ENCODE assay signal across 21 mouse cellular contexts in the genomic region with DNA sequence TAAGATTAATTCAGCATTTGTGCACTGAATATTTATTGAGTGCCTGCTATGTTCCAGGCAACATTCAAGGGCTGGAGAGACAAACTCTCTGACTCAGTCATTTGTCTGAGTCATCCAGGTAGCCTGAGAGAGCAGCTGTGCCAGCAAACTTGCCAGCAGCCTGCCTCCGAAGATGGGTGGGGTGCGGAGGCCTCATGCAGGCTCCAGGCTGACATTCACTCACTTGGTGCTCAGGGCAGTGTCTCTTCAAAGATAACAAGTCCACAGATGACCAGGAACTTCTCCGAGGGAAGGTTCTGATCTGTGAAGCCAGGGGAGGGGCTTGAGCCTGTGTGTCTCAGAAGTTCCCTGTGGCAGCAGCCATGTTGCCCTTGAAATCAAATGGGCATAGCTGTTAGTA. TPM values are rescaled to one million over a fixed set of nuclear protein-coding genes. Genes with fewer than 3 reads are reported as not detected.
DNase-seq lines count a peak whose midpoint lies in the region; ATAC-seq and TF ChIP-seq lines count a peak whose summit lies in the region.
"Had no signal": no experiment of that assay in that cellular context is flagged by ENCODE, and none has a peak within 500 bp of the region (broad histone marks: within the 10 kb centered on the region; RNA-seq: fewer than 3 reads in every experiment).

No protein-coding gene starts in this region.

- no peaks in the 10 kb centered on the region; a peak in 1 of 4 replicates for H3K4me1 ChIP-seq in liver, embryonic 14.5 days (replicated peaks; ENCODE audit: control insufficient read depth in 2 of 2, insufficient read depth in 2 of 2, low read length in 1 of 2)
- no peaks in the 10 kb centered on the region for H3K4me1 ChIP-seq in liver, postnatal 0 days (ENCODE audit: insufficient read depth)
- no peaks in the 10 kb centered on the region for H3K4me1 ChIP-seq in hindbrain, embryonic 13.5 days (replicated peaks)
- H3K4me1 ChIP-seq in heart, embryonic 11.5 days (ENCODE audit: control insufficient read depth, insufficient read depth, low read length), result no peaks in the 10 kb centered on the region
- H3K4me1 ChIP-seq: forebrain, embryonic 15.5 days; hindbrain, embryonic 15.5 days; neural tube, embryonic 12.5 days had no signal

- WGBS in liver, embryonic 14.5 days (ENCODE audit: insufficient replicate concordance), result 28% methylated on average over 3 of the region's 3 CpGs
- 52% methylated on average over 3 of the region's 3 CpGs for WGBS in liver, postnatal 0 days (ENCODE audit: insufficient replicate concordance)
- WGBS in hindbrain, embryonic 13.5 days, result 73% methylated on average over 3 of the region's 3 CpGs
- 47% methylated on average over 3 of the region's 3 CpGs for WGBS in heart, embryonic 11.5 days (ENCODE audit: insufficient replicate concordance)

- H3K9me3 ChIP-seq in liver, embryonic 14.5 days (ENCODE audit: control insufficient read depth, low read length), result no peaks in the 10 kb centered on the region
- H3K9me3 ChIP-seq in liver, postnatal 0 days (ENCODE audit: low read length), result no peaks in the 10 kb centered on the region
- H3K9me3 ChIP-seq in hindbrain, embryonic 13.5 days, result no peaks in the 10 kb centered on the region
- no peaks in the 10 kb centered on the region for H3K9me3 ChIP-seq in heart, embryonic 11.5 days (replicated peaks; ENCODE audit: control insufficient read depth, low read length)
- H3K9me3 ChIP-seq: forebrain, embryonic 15.5 days; hindbrain, embryonic 15.5 days; neural tube, embryonic 12.5 days had no signal

- no peak overlapping the region for H3K4me2 ChIP-seq in liver, embryonic 14.5 days (ENCODE audit: low read depth)
- no peak overlapping the region for H3K4me2 ChIP-seq in liver, postnatal 0 days (ENCODE audit: low read depth, low read length)
- no peak overlapping the region for H3K4me2 ChIP-seq in hindbrain, embryonic 13.5 days
- no peak overlapping the region for H3K4me2 ChIP-seq in heart, embryonic 11.5 days
- H3K4me2 ChIP-seq: forebrain, embryonic 15.5 days; hindbrain, embryonic 15.5 days; neural tube, embryonic 12.5 days had no signal

- TF ChIP-seq EP300 in liver, embryonic 14.5 days (IDR thresholded peaks at IDR 0.05; ENCODE audit: low read depth), result no peak
- TF ChIP-seq EP300 in liver, postnatal 0 days (IDR thresholded peaks at IDR 0.05; ENCODE audit: low read depth), result no peak

- peak in 1 of 3 experiments; percentile 23 for DNase-seq in liver, embryonic 14.5 days (ENCODE audit: low read depth in 3 of 3, low spot score in 3 of 3)
- no peak for DNase-seq in liver, postnatal 0 days
- DNase-seq in urinary bladder, postnatal 36 days (ENCODE audit: low spot score in 2 of 2), result peak; percentile 31 to 46
- no peak for DNase-seq in urinary bladder, postnatal 4 days (ENCODE audit: low spot score in 2 of 2)
- DNase-seq in frontal cortex, postnatal 14 days (ENCODE audit: low spot score in 2 of 2), result no peak
- DNase-seq: adrenal gland, postnatal 10 days; cerebellum, postnatal 10 days; embryo, embryonic 11 days; gastrocnemius, postnatal 10 days; heart, adult 2 months; kidney, adult 8-10 months; layer of hippocampus, postnatal 36 days; thymus, postnatal 25 days had no signal

- no peaks in the 10 kb centered on the region for H3K36me3 ChIP-seq in liver, embryonic 14.5 days (replicated peaks; ENCODE audit: control insufficient read depth, insufficient read depth, low read depth)
- H3K36me3 ChIP-seq in liver, postnatal 0 days (replicated peaks; ENCODE audit: insufficient read depth, low read length), result no peaks in the 10 kb centered on the region
- no peaks in the 10 kb centered on the region for H3K36me3 ChIP-seq in hindbrain, embryonic 13.5 days
- no peaks in the 10 kb centered on the region for H3K36me3 ChIP-seq in heart, embryonic 11.5 days (ENCODE audit: control insufficient read depth, insufficient read depth, low read length)
- H3K36me3 ChIP-seq: forebrain, embryonic 15.5 days; hindbrain, embryonic 15.5 days; neural tube, embryonic 12.5 days had no signal

- no peak overlapping the region for H3K9ac ChIP-seq in liver, embryonic 14.5 days (replicated peaks)
- H3K9ac ChIP-seq in liver, postnatal 0 days (replicated peaks), result no peak overlapping the region
- no peak overlapping the region for H3K9ac ChIP-seq in hindbrain, embryonic 13.5 days
- no peak overlapping the region for H3K9ac ChIP-seq in heart, embryonic 11.5 days (ENCODE audit: low read depth, low read length)
- H3K9ac ChIP-seq: forebrain, embryonic 15.5 days; hindbrain, embryonic 15.5 days; neural tube, embryonic 12.5 days had no signal

- no peak for TF ChIP-seq CTCF in liver, embryonic 14.5 days (IDR thresholded peaks at IDR 0.05; ENCODE audit: low read depth)
- no peak for TF ChIP-seq CTCF in liver, postnatal 0 days (IDR thresholded peaks at IDR 0.05; ENCODE audit: low read depth)

- no peak overlapping the region for H3K4me3 ChIP-seq in liver, embryonic 14.5 days (ENCODE audit: insufficient read depth in 1 of 2, low read depth in 2 of 2, low read length in 2 of 2)
- no peak overlapping the region for H3K4me3 ChIP-seq in liver, postnatal 0 days (ENCODE audit: low read depth, low read length)
- no peak overlapping the region for H3K4me3 ChIP-seq in hindbrain, embryonic 13.5 days
- H3K4me3 ChIP-seq in heart, embryonic 11.5 days (ENCODE audit: low read depth, low read length), result no peak overlapping the region
- H3K4me3 ChIP-seq: forebrain, embryonic 15.5 days; heart, adult 2 months; hindbrain, embryonic 15.5 days; neural tube, embryonic 12.5 days had no signal

- peak; percentile 23; the same call in 1 of the 2 replicates for ATAC-seq in liver, embryonic 14.5 days (ENCODE audit: insufficient read depth)
- ATAC-seq in liver, postnatal 0 days, result no peak
- peak; percentile 63 for ATAC-seq in erythroid progenitor cell, adult 5-6 weeks (replicated peaks; ENCODE audit: low FRiP score, poor library complexity, severe bottlenecking)
- ATAC-seq in hindbrain, embryonic 13.5 days (ENCODE audit: low FRiP score), result no peak
- ATAC-seq in heart, embryonic 11.5 days (replicated peaks; ENCODE audit: insufficient number of reproducible peaks, low FRiP score, low TSS enrichment), result no peak
- ATAC-seq: CD4-positive, CD25-positive, alpha-beta regulatory T cell, adult 4 months; forebrain, embryonic 15.5 days; Patski had no signal

- H3K27ac ChIP-seq in liver, embryonic 14.5 days, result no peak overlapping the region
- no peak overlapping the region for H3K27ac ChIP-seq in liver, postnatal 0 days (ENCODE audit: low read depth)
- H3K27ac ChIP-seq in hindbrain, embryonic 13.5 days, result no peak overlapping the region
- H3K27ac ChIP-seq in heart, embryonic 11.5 days (ENCODE audit: low read depth, low read length), result no peak overlapping the region
- H3K27ac ChIP-seq: forebrain, embryonic 15.5 days; heart, adult 2 months; hindbrain, embryonic 15.5 days; neural tube, embryonic 12.5 days had no signal

- no peaks in the 10 kb centered on the region for H3K27me3 ChIP-seq in liver, embryonic 14.5 days (ENCODE audit: control insufficient read depth, insufficient read depth, low read length)
- H3K27me3 ChIP-seq in liver, postnatal 0 days (ENCODE audit: insufficient read depth, low read length), result no peaks in the 10 kb centered on the region
- H3K27me3 ChIP-seq in hindbrain, embryonic 13.5 days, result peaks cover 2% of the 10 kb centered on the region; the same call in 1 of the 2 replicates
- H3K27me3 ChIP-seq in heart, embryonic 11.5 days (ENCODE audit: control insufficient read depth, insufficient read depth, low read length), result no peaks in the 10 kb centered on the region
- H3K27me3 ChIP-seq: forebrain, embryonic 15.5 days; hindbrain, embryonic 15.5 days; neural tube, embryonic 12.5 days; Patski had no signal

RNA-seq across cellular contexts. Expression of gene Jade2, which starts 8.6 kb away (rescaled TPM):
- polyA plus RNA-seq in liver, embryonic 14.5 days (2012; rRNA removed), result 0.63 and 0.77 TPM in 2 replicates
- 0.42 and 0.46 TPM in 2 replicates for polyA plus RNA-seq in liver, embryonic 14.5 days (2014; fragmentation: Nextera tagmentation; extraction: Ambion mirVana)
- 0.86 and 1.0 TPM in 2 replicates for polyA plus RNA-seq in liver, postnatal 0 days (2015; fragmentation: Nextera tagmentation; extraction: Ambion mirVana)
- total RNA-seq in erythroid progenitor cell, adult 5-6 weeks (2015; ENCODE audit: low replicate concordance), result 4.3 and 4.6 TPM in 2 replicates
- 5.6 and 5.9 TPM in 2 replicates for total RNA-seq in erythroid progenitor cell, adult 5-6 weeks (2017; ENCODE audit: low replicate concordance)
- polyA plus RNA-seq in hindbrain, embryonic 13.5 days (2015; fragmentation: Nextera tagmentation; extraction: Ambion mirVana), result 0.23 and 0.32 TPM in 2 replicates
- polyA plus RNA-seq in heart, embryonic 11.5 days (2014; fragmentation: Nextera tagmentation; extraction: Ambion mirVana), result 0.21 and 0.46 TPM in 2 replicates

Comparison
In these comparisons a context has a peak if more than half of its experiments do, and no peak if none do; other contexts are left out.
1. ATAC-seq: peak in liver, embryonic 14.5 days (single experiment) and erythroid progenitor cell, adult 5-6 weeks (single experiment); none in liver, postnatal 0 days (single experiment), hindbrain, embryonic 13.5 days (single experiment) and heart, embryonic 11.5 days (single experiment).
2. DNase-seq: peak in urinary bladder, postnatal 36 days (2 of 2); none in liver, postnatal 0 days (single experiment), urinary bladder, postnatal 4 days (0 of 2) and frontal cortex, postnatal 14 days (0 of 2).